Mouse (Mus musculus): ENCODE data around the gene Hamp.
"Not testable (repeated sequence)": the region's sequence is repeated elsewhere in the genome, so short reads cannot be mapped to it uniquely, and the experiment has no call there.

DNA sequence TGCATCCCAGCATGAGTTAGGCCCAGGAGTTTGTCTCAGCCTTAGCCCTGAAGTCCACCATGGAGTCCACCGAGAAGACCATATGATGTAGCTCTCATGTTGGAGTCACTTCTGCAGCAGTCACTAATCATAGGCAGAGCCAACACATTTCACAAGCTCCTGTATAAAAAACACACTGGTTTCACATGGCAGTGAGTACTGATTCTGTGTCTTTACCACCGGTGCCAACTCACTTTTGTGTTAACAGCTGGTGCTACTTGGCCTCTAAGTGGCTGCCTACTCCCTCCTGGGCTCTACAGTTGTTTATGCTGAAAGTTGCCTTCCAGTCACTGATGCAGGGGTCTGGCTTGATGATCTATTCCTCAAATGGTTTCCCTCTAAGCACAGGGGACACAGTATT is 19.3 kb downstream of the Hamp start, which contains the start of gene Hamp2:
- not testable (repeated sequence) for TF ChIP-seq HCFC1 (IDR thresholded peaks at IDR 0.05; ENCODE audit: borderline replicate concordance, insufficient read depth, low read length); MAFK (IDR thresholded peaks at IDR 0.05; ENCODE audit: insufficient read depth, low read depth, low read length); CHD2 (IDR thresholded peaks at IDR 0.05; ENCODE audit: low read depth, low read length)
